Mouse (Mus musculus) heart, adult 2 months (tissue): ENCODE results near the gene Dnajc7.

Experiments
- CTCF ChIP-seq: fragments of 200-600 bp; IDR thresholded peaks from 2 replicates; pipeline ENCODE4 v1.8.1; 2022; ENCODE audit warnings: antibody characterized with exemption, mild to moderate bottlenecking, moderate library complexity
- POLR2A ChIP-seq: fragments of 200-500 bp; IDR thresholded peaks from 2 replicates; pipeline ENCODE4 v1.6.1; 2011; ENCODE audit warnings: mild to moderate bottlenecking, low read depth, low read length, control low read depth; ENCODE audit not compliant: insufficient read depth

- TF ChIP-seq CTCF = no peak
- no peak for TF ChIP-seq POLR2A
Measured at GRCm38 (mm10) chr11:100651748-100652147, 31.8 kb upstream of the Dnajc7 start.
